Mouse (Mus musculus) liver, embryonic 11.5 days (tissue): ENCODE data around the gene Pepd. TPM values are rescaled to one million over a fixed set of nuclear protein-coding genes. Genes with fewer than 3 reads are reported as not detected.

Source experiments
- ATAC-seq: fragments of 200-750 bp; cut with Nextera tagmentation; replicated peaks from 2 replicates; pipeline ENCODE4 v1.8.0; 2017; ENCODE audit warnings: moderate number of reproducible peaks, mild to moderate bottlenecking, moderate TSS enrichment, moderate library complexity; ENCODE audit not compliant: low FRiP score
- DNase-seq: peaks from one replicate; pipeline ENCODE4 v3.0.0-alpha.2; 2017; ENCODE audit warnings: low spot score
- H3K27ac ChIP-seq: fragments of 300-500 bp; sonication (generic); 2 replicates; pipeline ENCODE4 v1.5.1; 2014; ENCODE audit warnings: mild to moderate bottlenecking, low read depth, low read length, control low read depth
- H3K27me3 ChIP-seq: fragments of 300-500 bp; sonication (generic); replicated peaks from 2 replicates; pipeline ENCODE4 v1.6.1; 2014; ENCODE audit warnings: low read length, mixed read lengths; ENCODE audit not compliant: control insufficient read depth, insufficient read depth
- H3K36me3 ChIP-seq: fragments of 300-500 bp; sonication (generic); 2 replicates; pipeline ENCODE4 v1.6.1; 2014; ENCODE audit warnings: mild to moderate bottlenecking, low read length, moderate library complexity, mixed read lengths; ENCODE audit not compliant: control insufficient read depth, insufficient read depth
- H3K4me1 ChIP-seq: fragments of 300-500 bp; sonication (generic); replicated peaks from 2 replicates; pipeline ENCODE4 v1.6.1; 2014; ENCODE audit warnings: low read length, mixed read lengths; ENCODE audit not compliant: control insufficient read depth, insufficient read depth
- H3K4me2 ChIP-seq: fragments of 300-500 bp; sonication (generic); 2 replicates; pipeline ENCODE4 v1.6.1; 2014; ENCODE audit warnings: mild to moderate bottlenecking, control low read depth, moderate library complexity
- H3K4me3 ChIP-seq: fragments of 300-500 bp; sonication (generic); 2 replicates; pipeline ENCODE4 v1.5.1; 2014; ENCODE audit warnings: low read depth, low read length, control low read depth
- H3K9ac ChIP-seq: fragments of 300-500 bp; sonication (generic); 2 replicates; pipeline ENCODE4 v1.6.1; 2014; ENCODE audit warnings: low read depth, low read length, control low read depth
- H3K9me3 ChIP-seq: fragments of 300-500 bp; sonication (generic); 2 replicates; pipeline ENCODE4 v1.6.1; 2016; ENCODE audit warnings: low read length, inconsistent platforms, mixed read lengths; ENCODE audit not compliant: control insufficient read depth
- WGBS: fragments of 180-500 bp; shearing (Covaris S2); extraction: QIAGEN DNeasy Blood & Tissue Kit; methylation state at CpG from one replicate; pipeline ENCODE4 v1.1.7; 2014; 5-methylcytosine and 5-hydroxymethylcytosine counted together
- microRNA-seq: library from miRNA; unstranded; fragments of <30 nt; microRNA quantifications from one replicate; pipeline ENCODE4, GENCODE M21; 2017; ENCODE audit warnings: borderline number of aligned reads
- polyA plus RNA-seq: library from polyadenylated mRNA; unstranded; fragments of >200 nt; fragmentation: Nextera tagmentation; extraction: Ambion mirVana; gene quantifications from 2 replicates; pipeline ENCODE4 v1.2.1, GENCODE M21; 2014

Gene Pepd
- polyA plus RNA-seq, 1 experiment from 2014 or later: 53.4 TPM

DNA sequence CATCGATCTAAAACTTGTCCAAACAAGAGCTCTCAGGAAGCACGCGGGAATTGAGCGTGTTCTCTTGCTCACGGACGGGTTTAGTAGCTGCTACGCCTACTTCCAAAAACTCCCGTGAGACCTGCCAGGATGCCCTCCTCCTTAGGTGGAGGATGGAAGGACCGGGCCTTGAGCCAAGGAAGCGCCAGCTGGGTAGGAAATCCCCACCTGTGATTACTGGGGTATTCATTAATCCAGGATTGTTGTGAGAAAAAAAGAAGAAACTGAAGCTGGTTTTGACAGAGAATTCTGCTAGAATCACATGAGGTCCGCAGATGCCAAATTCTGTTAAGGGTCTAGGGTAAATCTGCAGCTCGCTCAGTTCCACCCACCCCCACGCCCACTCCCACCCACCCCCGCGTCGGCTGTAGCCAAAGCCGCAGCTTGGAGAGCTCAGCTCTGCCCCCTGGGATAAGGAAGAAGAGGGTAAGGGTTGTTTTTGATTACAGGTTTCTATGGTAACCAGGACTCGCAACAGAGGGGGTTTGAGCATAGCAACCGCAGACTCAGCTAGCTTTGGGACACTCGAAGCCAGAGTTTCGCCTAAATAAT, 174.2 kb downstream of the Pepd start:
- Histone ChIP-seq H3K36me3 (no peaks in the 10 kb centered on the region), H3K4me2 (peak overlapping the region; percentile 58), H3K9me3 (no peaks in the 10 kb centered on the region), H3K27me3 (no peaks in the 10 kb centered on the region), H3K4me3 (peak overlapping the region; percentile 26), H3K4me1 (no peaks in the 10 kb centered on the region), H3K9ac (no peak overlapping the region), H3K27ac (no peak overlapping the region)
- ATAC-seq (0 out of 2 replicates have a peak, but pooled peaks have one; percentile 47), DNase-seq (peak; percentile 37)
- WGBS: 5% methylated on average over 21 of the region's 21 CpGs

DNA sequence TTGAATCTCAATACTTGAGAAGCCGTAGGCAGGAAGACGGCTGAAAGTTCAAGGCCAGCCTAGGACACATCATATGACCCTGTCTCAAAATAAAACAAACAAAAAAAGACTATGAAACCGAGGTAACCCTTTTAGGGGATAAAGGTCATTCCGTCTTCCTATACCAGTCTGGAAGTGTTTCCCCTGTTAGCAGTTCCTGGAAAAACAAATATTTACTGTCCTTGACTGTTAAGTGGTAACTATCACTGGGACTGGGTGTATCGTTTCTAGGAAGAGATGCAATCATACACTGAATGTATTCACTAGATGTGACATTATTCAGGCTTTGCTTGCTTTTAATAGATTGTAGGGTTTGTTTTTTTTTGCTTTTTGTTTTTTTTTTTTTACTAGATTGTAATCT, 178.4 kb downstream of the Pepd start:
- no peak overlapping the region for H3K27ac ChIP-seq
- no peak for ATAC-seq

More for the DNA sequence above, 178.4 kb downstream of the Pepd start:
- H3K4me1 ChIP-seq: no peaks in the 10 kb centered on the region
- H3K36me3 ChIP-seq: no peaks in the 10 kb centered on the region
- no peak for DNase-seq
- no peaks in the 10 kb centered on the region for H3K27me3 ChIP-seq
- no peak overlapping the region for H3K4me3 ChIP-seq
- H3K9ac ChIP-seq: no peak overlapping the region
- H3K9me3 ChIP-seq: no peaks in the 10 kb centered on the region
- H3K4me2 ChIP-seq: no peak overlapping the region
- 65% methylated on average over 5 of the region's 5 CpGs for WGBS

Small RNAs within 50 kb of the gene (microRNA-seq; reads per million reads assigned to microRNA genes)
- gene Gm25033: not detected

Other genes with a start within 250 kb of the Pepd start
- gene Chst8, start 99.7 kb upstream of the Pepd start, polyA plus RNA-seq: 0.75 and 0.79 TPM in 2 replicates
- gene Cebpg, start 144.2 kb downstream of the Pepd start, polyA plus RNA-seq: 25.6 and 26.2 TPM in 2 replicates
- 6.9 and 8.2 TPM in 2 replicates for gene Cebpa, start 206.9 kb downstream of the Pepd start, polyA plus RNA-seq